Mouse (Mus musculus) frontal cortex, postnatal 14 days (tissue): ENCODE results near the gene Olfr1496.
"Not testable (repeated sequence)": the region's sequence is repeated elsewhere in the genome, so short reads cannot be mapped to it uniquely, and the experiment has no call there.

Experiments used
- DNase-seq, 2 experiments: peaks; one replicate each; pipeline ENCODE4 v3.0.0; 2022; ENCODE audit warnings: low spot score in 2 of 2

The Olfr1496 gene

DNA sequence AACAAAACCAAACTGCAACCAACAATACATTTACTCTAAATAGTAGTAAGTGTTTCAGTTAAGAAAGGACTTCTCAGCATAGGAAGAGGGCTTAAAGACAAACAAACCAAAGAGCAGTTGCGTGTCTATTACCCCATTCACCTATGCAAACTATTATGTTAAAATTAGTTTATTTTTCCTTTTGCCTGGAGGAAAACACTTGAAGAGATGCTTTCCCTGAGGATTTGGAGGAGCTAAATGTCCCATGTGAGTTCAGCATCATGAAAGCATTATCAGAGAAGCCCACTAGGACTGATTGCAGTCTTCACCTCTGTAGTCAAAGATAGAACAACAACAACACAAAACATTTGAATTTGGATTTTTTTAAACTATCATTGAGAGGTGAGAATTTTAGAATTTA is at the start of gene Olfr1496:
Olfr1496 (plus strand) TSS at position 301 of the 400 bp plus-strand sequence.
- DNase-seq: no peak

DNA sequence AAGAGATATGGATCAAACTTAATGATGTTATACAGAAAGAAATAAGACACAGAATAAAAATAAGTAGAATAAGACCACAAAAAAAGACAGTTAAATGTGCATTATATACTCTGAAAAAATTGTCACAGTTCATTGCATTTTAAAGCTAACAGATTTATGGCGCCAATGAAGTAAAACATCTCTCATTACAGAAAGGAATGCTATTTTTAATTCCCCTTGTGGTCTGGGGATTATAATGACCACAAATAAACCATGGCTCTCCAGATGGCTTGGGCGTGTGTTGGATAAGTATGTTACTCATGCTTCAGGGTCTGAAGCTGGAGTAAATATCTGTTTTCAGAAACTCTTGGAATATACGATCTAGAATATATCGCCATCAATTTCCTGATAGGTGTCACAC is 38.2 kb upstream of the Olfr1496 start, which contains the start of gene Olfr1494:
Olfr1494 (plus strand) TSS at position 301 of the 400 bp plus-strand sequence.
- no peak for DNase-seq

DNA sequence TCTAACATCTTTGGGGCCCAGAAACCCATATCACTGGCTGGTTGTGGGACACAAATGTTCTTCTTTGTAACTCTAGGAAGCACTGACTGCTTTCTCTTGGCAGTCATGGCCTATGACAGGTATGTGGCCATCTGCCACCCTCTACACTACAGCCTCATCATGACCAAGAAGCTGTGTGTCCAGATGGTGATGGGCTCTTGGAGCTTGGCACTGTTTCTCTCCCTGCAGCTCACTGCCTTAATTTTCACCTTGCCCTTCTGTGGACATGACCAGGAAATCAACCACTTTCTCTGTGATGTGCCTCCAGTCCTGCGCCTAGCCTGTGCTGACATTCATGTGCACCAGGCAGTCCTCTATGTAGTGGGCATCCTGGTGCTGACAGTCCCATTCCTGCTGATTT is 28.3 kb upstream of the Olfr1496 start:
- no peak for DNase-seq

DNA sequence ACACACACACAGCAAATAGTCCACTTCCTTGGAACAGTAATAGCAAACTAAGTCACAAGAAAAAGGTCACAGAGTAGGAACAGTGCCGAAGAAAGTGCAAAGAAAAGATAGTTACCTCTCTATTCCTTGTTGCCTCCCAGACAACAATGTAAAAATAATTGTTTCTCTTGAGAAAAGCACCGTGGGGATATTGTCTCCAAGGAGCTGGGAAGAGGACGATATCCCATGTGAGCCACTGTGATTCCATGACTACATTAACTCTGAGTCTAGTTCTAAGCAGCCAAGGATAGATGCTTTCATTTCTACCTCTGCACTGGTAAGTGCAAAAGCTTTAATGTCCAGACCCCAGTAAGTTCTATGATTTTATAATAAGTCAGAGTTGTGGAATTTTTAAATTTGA is 13.4 kb upstream of the Olfr1496 start, which contains the start of gene Olfr1495:
Olfr1495 (plus strand) TSS at position 301 of the 400 bp plus-strand sequence.
- no peak for DNase-seq

DNA sequence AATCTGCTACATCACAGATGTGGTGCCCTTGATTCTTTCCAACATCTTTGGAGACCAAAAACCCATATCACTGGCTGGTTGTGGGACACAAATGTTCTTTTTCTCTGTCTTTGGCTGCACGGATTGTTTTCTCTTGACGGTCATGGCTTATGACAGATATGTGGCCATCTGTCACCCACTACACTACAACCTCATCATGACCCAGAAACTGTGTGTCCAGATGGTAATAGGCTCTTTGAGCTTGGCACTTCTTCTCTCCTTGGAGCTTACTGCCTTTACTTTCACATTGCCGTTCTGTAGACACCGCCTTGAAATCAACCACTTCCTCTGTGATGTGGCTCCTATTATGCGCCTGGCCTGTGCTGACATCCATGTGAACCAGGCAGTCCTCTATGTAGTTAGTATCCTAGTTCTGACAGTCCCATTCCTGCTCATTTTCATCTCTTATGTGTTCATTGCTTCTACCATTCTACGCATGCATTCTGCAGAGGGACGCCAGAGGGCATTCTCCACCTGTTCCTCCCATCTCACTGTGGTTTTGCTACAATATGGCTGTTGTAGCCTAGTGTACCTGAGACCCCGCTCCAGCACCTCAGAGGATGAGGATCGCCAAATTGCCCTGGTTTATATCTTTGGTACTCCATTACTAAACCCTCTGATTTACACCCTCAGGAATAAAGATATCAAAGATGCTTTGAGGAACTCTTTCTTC is 9.0 kb upstream of the Olfr1496 start:
- no peak for DNase-seq

DNA sequence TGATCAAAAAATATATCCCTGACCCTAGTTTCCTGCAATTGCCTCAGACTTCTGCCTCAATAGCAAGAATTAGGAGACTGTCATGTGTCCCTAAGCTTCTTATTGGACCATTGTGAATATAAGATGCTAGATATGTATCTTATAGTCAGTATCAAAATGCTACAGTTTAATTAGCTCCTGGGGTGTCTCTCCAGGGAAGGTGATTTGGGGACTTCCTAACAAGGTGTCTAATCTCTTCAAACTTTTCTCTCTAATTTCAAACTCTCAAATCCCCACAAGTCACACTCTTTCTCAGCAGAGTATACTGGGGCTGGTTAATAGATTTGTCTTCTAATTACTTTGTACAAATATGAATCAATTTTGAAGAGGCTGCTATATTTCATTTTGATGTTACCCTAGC is 20.4 kb downstream of the Olfr1496 start, which contains the start of gene Olfr1497:
Olfr1497 (minus strand) TSS at position 101 of the 400 bp plus-strand sequence.
- DNase-seq: no peak

DNA sequence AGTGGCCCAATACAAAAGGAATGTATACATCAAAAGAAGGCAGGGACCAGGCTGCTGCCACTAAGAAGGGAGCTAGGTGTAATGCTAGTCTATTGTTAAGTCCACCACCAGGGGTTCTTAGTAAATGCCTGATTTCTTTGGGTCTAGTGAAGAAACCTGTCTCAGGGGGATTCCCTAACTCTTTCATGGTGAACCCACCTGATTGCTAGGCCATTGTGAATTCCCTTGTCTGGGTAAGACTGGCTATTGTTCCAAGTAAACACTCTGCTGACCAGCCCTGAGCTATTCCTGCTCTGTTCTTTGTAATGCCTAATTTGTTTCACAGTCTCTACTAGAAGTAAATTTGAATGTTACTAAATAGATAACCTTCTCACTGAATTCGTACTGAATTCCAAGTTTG is 27.8 kb downstream of the Olfr1496 start:
- DNase-seq: not testable (repeated sequence)

DNA sequence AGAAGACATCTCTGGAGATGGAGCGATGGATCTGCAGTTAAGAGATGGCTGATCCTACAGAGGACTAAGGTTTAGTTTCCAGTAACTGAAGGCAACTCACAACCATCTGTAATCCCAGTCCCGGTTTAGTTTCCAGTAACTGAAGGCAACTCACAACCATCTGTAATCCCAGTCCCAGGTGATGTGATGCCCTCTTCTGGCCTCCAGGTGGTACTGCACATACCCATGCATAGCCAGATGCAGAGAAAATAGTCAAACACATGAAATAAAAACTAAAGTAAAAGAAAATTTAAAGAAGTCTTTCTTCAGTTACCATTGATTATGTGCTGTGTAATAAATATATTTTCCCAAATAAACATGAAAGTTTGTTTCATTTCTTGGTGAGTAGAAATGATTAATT is 35.1 kb downstream of the Olfr1496 start:
- no peak for DNase-seq

DNA sequence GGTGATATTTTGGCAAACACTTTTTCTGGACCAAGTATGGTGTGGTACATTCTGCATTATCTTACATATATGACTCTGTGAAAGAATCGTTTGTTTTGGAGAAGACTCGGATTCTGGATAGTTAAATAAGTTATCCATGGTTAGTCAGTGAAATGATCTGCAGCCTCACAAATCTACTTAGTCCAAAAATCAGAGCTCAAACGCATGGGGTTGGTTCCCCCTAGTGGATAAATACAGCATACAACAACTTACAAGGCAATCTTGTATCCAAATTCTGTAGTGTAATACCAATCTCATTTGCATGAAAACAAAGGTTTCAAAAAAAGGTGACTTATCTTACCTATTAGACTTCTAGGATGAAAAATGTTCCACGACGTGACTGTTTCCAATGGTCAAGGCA is 41.1 kb downstream of the Olfr1496 start:
- DNase-seq: no peak

DNA sequence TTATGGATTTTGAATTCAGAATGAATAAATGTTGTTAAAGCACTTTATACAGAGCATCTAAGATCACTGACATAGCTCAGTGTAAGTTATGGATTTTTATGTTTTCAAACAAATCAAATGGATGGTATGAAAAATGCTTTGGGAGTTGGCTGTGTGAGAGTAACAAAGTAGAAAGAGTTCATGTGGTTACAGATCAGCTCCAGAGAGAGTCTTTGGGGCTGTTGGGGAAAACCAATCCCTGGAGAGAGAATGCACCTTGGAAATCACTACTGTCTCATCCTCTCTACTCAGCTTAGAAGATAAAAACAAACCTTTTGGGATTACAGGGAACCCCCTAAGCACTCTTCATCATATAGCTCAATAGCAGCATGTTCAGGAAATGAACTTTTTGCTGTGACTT is 41.7 kb downstream of the Olfr1496 start, which contains the start of gene Olfr1499:
Olfr1499 (minus strand) TSS at position 101 of the 400 bp plus-strand sequence.
- DNase-seq: no peak

DNA sequence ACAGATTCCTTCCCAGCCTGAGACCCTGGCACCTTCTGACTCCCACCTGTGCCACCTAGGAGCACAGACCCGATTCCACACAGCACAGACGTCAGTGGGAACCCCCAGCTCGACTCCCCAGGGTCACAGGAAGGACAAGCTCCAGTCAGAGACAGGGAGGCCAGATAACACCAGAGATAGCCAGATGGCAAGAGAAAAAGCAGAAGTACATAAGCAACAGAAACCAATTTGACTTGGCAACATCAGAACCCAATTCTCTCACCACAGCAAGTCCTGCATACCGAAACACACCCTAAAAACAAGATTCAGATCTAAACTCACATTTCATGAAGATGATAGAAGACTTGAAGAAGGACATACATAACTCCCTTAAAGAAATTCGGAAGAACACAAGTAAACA is 43.2 kb downstream of the Olfr1496 start:
- no peak for DNase-seq

DNA sequence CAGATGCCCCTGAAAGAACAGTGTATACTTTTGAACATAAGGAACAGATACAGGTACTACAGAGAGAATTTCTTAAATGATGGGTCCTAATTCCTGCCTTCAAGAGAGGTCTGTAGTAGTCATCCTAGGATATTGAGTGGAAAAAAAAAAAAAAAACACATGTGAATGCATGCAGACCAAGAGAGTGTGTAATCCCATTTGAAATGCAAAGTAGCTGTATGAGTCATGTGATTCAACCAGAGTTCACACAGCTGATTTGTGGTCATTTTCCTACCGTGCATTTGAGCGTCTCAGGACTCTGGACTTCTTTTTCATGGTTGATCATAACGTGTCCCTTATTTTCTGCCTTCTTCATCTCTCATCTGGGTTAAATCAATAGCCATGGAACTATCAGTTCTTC is 50.8 kb downstream of the Olfr1496 start:
- no peak for DNase-seq

DNA sequence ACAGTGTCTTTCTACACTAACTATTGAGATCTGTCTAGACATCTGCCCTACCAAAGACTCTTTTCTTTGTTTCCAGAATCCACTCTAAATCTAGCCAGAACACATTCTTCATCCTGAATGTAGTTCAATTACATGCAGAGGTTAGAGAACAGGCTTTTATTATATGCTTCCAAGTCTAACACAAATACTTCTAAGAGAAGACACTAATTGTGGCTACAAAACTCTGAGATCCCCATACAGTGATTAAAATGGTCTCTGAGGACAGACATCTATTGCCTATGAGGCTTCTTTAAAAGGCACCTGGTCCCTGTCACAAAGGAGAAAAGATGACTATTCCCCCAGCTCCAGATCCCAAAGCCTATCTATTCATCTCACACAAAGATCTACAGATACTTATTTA is 52.7 kb downstream of the Olfr1496 start, which contains the start of gene Olfr1500:
Olfr1500 (minus strand) TSS at position 101 of the 400 bp plus-strand sequence.
- no peak for DNase-seq
